Mouse (Mus musculus) layer of hippocampus, adult 2 months (tissue): ENCODE measurements around the gene Eps8l2. TPM values are rescaled to one million over a fixed set of nuclear protein-coding genes. Genes with fewer than 3 reads are reported as not detected.
A peak's percentile ranks its signal among the peaks of the same experiment; 100 is the strongest.

ENCODE experiments used
- DNase-seq, 2 experiments: peaks; one replicate each; pipeline ENCODE4 v3.0.0; 2022; ENCODE audit warnings: low spot score in 2 of 2
- H3K27ac ChIP-seq: fragments of 200-600 bp; 2 replicates; pipeline ENCODE4 v1.8.1; 2022
- H3K4me3 ChIP-seq: fragments of 200-600 bp; 2 replicates; pipeline ENCODE4 v1.8.1; 2022; ENCODE audit warnings: mild to moderate bottlenecking
- CTCF ChIP-seq: fragments of 200-600 bp; conservative IDR thresholded peaks from 2 replicates; pipeline ENCODE4 v1.8.1; 2022; ENCODE audit warnings: antibody characterized with exemption, mild to moderate bottlenecking, moderate library complexity
- long read RNA-seq, 2 experiments: library from polyadenylated mRNA; stranded (forward); transcript quantifications; one replicate each; pipeline ENCODE4 v2.0.0; 2021; ENCODE audit warnings: borderline mapping rate in 2 of 2
- total RNA-seq, 2 experiments: library from RNA; stranded (reverse); gene quantifications; 2 replicates each; pipeline ENCODE4 v1.2.3; 2021

The Eps8l2 gene
- 1 to 10 TPM; 4.9 to 5.1 TPM for total RNA-seq
- long read RNA-seq, experiment 1, partial matches to known transcripts: 0 of 11 reads
- long read RNA-seq, experiment 1, other reads (novel, unspliced or antisense): 11 of 11 reads
- long read RNA-seq, experiment 2, partial matches to known transcripts: 2 of 18 reads
- long read RNA-seq, experiment 2, other reads (novel, unspliced or antisense): 15 of 18 reads

DNA sequence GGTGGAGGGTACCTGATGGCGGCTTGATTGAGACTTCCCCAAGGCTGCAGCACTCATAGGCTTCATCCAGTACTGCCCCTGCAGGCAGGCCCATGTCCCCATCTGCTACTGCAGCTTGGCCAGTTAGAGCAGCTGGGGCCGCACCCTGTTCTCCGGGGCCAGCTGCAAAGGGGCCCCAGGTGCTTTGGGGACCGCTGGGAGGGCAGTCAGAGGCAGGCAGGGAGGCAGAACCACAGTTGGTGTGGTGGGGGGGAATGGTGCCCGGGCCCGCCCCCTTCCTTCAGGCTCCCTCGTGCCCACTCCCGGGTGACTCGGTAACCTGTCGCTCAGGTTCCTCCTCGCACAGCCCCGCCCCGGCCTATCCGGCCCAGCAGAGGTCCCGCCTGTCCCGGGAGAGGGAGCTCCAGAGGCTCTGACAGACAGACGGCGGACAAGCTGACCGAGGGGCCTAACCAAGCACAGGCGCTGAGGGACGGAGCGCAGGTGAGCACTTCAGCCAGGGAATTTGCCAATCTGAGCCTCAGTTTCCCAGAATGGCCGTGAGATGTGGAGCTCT is at the start of gene Eps8l2:
Gene Eps8l2, plus strand, starts transcription at position 305 of the 556 bp plus-strand sequence.
- DNase-seq: no peak
- Histone ChIP-seq H3K4me3 (no peak within 1 kb of the TSS), H3K27ac (no peak within 1 kb of the TSS)
- no peak for TF ChIP-seq CTCF

DNA sequence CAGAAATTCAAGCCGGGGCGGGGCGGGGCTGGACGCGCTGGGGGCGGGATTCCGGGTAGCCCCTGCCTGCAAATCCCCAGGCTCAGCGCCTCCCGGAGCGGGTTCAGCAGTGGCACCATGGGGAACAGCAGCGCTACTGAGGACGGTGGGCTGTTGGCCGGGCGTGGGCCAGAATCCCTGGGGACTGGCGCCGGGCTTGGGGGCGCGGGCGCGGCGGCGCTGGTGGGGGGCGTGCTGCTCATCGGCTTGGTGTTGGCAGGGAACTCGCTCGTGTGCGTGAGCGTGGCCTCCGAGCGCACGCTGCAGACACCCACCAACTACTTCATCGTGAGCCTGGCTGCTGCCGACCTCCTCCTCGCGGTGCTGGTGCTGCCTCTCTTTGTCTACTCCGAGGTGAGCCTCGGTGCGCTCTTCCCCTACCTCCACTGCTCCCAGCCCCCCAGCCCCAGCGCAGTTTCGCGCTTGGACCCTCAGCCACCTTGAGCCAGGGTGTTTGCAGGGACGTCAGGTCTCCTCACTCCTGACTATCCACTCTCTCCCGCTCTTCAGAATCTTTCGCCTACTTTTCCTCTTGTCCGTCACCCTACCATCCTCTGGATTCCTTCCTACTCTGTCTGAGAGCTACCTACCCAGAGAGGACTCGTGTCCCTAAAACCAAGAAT is 46.6 kb upstream of the Eps8l2 start, which contains the start of gene Drd4:
Gene Drd4, plus strand, starts transcription at position 86 of the 662 bp plus-strand sequence.
- H3K4me3 ChIP-seq: peak within 1 kb of the TSS; percentile 48
- TF ChIP-seq CTCF: 0 out of 2 replicates have a peak, but pooled peaks have one; percentile 4
- DNase-seq: no peak

DNA sequence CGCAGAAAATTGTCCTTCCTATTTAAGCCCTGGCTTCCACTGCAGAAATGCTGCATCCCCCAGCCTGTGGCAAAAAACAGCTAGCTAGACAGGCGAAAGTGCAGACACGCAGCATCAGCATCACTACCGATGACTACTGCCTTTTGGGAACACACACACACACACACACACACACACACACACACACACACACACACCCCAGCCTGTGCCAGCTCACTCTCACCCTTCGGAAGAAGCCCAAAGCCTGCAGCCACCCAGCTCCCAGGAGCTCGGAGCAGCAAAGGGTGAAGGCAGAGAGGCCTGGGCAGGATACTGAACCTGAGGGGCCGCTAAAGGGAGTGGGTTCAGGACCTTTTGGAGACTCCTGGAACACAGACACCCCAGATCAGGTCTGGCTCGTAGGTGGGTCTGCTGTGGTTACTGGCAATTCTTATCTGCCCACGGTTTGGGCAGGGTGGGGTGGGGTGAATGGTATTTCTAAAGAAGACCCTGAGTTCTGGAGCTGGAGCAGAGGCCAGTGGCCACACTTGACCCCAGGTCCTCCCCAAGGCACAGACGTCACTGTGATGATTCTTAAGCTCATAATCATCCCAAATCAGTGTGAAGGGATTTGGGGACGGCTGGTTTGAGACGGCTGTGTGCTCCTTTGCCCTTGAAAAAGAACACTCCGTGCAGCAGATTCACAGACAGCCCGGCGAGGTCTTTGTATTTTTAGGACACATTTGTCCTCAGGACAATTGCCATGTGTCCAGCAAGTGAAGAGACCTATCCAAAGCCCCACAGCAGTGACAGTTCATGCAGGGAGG is 45.9 kb upstream of the Eps8l2 start:
- no peak for TF ChIP-seq CTCF
- Histone ChIP-seq H3K4me3 (no peak overlapping the region; the same call in 1 of the 2 replicates), H3K27ac (no peak overlapping the region)
- DNase-seq: no peak

More for the DNA sequence above, 46.6 kb upstream of the Eps8l2 start, which contains the start of gene Drd4:
- H3K27ac ChIP-seq: no peak within 1 kb of the TSS

DNA sequence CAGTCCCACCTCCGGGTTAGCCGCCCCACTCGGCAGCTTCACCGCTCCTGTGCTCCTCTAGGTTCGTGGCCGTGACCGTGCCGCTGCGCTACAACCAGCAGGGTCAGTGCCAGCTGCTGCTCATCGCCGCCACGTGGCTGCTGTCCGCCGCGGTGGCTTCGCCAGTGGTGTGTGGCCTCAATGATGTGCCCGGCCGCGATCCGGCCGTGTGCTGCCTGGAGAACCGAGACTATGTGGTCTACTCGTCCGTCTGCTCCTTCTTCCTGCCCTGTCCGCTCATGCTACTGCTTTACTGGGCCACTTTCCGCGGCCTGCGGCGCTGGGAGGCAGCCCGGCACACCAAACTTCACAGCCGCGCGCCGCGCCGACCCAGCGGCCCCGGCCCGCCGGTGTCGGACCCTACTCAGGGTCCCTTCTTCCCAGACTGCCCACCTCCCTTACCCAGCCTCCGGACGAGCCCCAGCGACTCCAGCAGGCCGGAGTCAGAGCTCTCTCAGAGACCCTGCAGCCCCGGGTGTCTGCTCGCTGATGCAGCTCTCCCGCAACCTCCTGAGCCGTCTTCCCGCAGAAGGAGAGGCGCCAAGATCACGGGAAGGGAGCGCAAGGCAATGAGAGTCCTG is 44.7 kb upstream of the Eps8l2 start:
- TF ChIP-seq CTCF: no peak
- Histone ChIP-seq H3K27ac (no peak overlapping the region), H3K4me3 (peak overlapping the region; percentile 12; the same call in 1 of the 2 replicates)
- no peak for DNase-seq

DNA sequence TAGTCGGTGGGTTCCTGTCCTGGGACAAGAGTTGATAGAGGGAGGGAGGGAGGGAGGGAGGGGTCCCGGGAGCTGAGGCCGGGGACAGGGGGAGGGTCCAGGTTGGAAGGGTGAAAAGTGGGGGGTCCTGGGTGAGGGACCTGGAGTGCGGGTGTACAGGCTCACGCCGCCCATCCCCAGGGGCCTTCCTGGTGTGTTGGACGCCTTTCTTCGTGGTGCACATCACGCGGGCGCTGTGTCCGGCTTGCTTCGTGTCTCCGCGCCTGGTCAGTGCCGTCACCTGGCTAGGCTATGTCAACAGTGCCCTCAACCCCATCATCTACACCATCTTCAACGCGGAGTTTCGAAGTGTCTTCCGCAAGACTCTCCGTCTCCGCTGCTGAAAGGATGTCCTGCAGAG is 44.2 kb upstream of the Eps8l2 start:
- H3K4me3 ChIP-seq: no peak overlapping the region
- H3K27ac ChIP-seq: no peak overlapping the region
- no peak for DNase-seq
- no peak for TF ChIP-seq CTCF

DNA sequence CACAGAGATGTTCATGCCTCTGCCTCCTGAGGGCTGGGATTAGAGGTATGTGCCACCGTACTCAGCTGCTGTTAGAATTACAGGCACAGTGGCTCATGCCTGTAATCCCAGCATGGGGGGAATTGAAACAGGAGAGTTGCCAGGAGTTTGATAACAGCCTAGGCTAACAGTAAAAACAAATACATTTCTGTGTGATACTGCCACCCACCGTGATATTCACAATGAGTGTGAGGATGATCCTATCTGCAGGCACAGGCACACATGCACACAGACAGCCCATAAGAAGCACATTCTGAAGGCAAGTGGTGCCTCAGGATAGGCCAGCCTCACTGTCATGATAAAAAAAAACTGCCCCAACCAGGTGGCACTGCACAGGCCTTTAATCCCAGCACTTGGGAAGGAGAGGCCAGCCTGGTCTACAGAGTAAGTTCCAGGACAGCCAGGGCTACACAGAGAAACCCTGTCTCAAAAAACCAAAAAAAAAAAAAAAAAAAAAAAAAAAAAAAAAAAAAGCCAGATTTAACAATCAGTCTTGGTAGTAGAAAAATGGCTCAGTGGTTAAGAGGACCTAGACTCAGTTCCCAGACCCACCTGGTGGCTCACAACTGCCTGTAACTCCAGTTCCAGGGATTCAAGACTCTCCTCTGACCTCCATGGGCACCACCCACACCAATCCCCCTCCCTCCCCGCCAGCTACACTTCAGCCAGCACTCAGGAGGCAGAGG is 40.6 kb upstream of the Eps8l2 start:
- Histone ChIP-seq H3K4me3 (no peak overlapping the region), H3K27ac (no peak overlapping the region)
- no peak for DNase-seq
- TF ChIP-seq CTCF: no peak

DNA sequence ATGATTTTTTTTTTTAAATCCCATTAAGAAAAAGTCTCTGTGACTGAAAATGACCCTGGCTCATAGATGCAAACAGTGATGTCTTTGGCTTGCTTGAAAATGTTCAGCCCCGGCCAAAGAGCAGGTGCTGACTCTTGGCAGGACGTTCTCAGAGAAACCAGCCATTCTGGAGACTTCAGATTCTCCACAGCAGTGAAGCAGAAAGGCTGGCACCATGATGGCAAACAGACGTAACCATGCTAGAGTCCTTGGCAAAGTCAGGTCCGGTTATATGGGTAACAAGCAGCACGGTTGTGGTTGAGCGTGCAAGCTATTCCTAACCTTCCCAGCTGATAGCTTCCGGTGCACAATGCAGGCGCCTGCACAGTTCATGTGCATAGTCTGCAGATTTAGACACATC is 39.5 kb upstream of the Eps8l2 start:
- no peak for TF ChIP-seq CTCF
- H3K4me3 ChIP-seq: no peak overlapping the region
- no peak overlapping the region for H3K27ac ChIP-seq
- no peak for DNase-seq

DNA sequence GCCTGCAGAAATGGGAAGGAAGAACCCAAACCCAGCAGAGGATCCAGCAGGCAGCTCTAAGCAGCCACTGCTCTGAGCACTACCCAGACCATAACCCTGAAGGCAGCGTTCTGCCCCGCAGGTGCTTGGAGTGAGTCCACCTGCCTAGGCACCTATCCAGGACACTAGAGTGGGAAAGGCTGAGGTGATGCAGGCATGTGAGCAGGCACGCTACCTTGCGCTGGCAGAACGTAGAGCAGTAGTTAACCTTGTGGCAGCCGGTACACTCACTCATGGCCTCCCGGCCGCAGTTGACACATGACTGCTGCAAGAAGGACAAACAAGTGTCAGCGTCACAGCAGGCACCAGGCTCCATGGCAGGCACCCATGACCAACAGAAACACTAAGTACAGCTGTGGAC is 37.3 kb upstream of the Eps8l2 start:
- no peak for TF ChIP-seq CTCF
- H3K27ac ChIP-seq: no peak overlapping the region
- DNase-seq: no peak
- no peak overlapping the region for H3K4me3 ChIP-seq

DNA sequence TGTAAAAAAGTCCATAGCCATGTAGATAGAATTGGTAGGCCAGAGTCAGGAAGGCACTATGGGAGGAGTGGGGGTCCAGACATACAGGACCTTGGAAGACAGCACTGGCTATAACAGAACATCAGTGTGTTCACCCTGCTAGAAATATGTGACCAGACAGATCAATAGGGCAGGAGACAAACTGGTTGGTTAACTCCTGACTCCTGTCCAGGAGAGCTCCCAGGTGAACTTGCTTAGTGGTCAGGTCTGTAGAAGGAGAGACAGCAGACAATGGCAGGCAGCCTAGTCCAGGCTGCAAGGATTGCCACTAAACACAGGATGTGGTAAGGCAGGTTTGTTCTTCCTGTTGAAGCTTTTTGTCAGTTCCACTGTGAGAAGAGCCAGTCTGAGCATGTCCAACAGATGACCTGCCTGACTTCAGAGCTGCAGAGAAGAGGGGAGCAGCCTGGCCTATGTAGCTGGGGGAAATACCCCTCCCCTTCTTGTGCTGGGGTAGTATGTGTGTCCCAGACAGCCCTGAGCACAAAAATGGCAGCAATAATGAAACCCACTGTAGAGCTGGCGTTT is 35.9 kb upstream of the Eps8l2 start:
- no peak for DNase-seq
- Histone ChIP-seq H3K27ac (no peak overlapping the region), H3K4me3 (no peak overlapping the region)
- TF ChIP-seq CTCF: no peak

DNA sequence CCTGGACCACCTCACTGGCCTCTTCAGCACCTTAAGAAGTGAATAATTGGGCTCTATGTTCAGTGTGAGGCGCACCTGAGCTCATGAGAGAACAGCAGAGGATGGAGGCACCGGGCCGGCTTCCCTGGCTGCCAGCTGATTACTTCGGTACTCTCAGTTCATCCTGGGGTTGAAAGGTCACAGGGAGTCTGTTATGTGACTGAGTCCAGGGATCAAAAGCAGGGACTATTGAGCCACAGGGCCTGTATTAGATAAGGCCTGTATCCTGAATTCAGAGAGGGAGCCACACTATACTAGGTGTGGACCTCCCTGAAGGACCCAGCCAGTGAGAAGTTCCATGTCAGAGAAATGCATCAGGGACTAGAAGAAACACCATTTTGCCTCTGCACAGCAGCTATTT is 34.1 kb upstream of the Eps8l2 start:
- no peak for TF ChIP-seq CTCF
- DNase-seq: no peak
- no peak overlapping the region for H3K4me3 ChIP-seq

DNA sequence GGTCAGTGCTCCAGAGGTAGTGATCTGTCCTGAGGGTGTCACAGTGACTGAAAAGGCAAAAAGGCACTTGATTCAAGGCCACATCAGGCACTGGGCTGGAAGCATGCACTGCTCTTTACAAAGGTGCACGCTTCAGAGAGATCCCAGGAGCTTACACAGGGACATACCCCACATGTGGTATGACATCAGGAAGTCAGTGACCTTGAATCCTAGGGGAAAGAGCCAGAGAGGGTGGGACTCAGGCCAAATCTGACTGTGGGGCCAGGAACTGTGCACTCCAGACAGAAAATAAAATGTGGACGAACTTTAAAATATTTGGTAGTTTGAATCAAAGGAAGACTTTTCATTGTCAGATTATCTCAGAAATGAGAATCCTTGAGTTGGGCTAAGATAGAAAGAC is 24.3 kb upstream of the Eps8l2 start:
- TF ChIP-seq CTCF: no peak
- H3K4me3 ChIP-seq: no peak overlapping the region
- DNase-seq: no peak
- H3K27ac ChIP-seq: no peak overlapping the region

More for the DNA sequence above, 34.1 kb upstream of the Eps8l2 start:
- H3K27ac ChIP-seq: no peak overlapping the region

DNA sequence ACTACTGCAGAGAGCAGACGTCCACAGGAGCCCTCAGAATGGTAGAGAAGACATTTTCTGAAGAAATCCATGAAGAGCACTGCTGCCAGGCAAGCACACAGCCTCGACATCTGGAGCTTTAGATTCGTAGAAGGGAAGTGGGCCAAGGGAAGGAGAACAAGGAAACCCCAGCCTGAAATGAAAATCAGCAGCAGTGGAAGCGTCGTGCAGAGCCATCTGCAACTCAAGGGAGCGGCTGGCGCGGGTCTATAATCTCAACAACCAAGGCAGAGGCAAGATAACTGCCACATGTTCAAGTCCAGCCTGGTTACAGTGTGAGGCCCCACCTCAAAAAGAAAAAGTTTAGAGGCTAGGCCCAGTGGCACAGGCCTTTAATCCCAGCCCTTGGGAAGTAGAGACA is 23.6 kb upstream of the Eps8l2 start:
- peak in 1 of 2 experiments; percentile 38 for DNase-seq
- TF ChIP-seq CTCF: no peak
- Histone ChIP-seq H3K27ac (no peak overlapping the region), H3K4me3 (no peak overlapping the region)
